Mouse (Mus musculus) forelimb bud, embryonic 11.5 days (tissue): ENCODE measurements at regions not wholly inside any gene's neighbourhood (a gene's known extent, or its start where the extent isn't known, plus 50 kb on each side); places are given as distances from the start of the nearest gene placed in this dataset.

ENCODE experiments used
- DNase-seq: peaks from one replicate; pipeline ENCODE4 v3.0.0-alpha.2; 2012; ENCODE audit warnings: low read depth, low spot score

- no peak for DNase-seq
These were observed 76.9 kb downstream of the Pxdc1 start for GRCm38 (mm10) chr13:34576392-34576791.

GRCm38 (mm10) chr13:34575997-34576314, 77.3 kb downstream of the Pxdc1 start:
- DNase-seq: no peak

GRCm38 (mm10) chr13:34575179-34575996, 77.9 kb downstream of the Pxdc1 start:
- no peak for DNase-seq

- no peak for DNase-seq
These were observed 84.0 kb downstream of the Pxdc1 start for GRCm38 (mm10) chr13:34569312-34569711.

- no peak for DNase-seq
These were observed 86.6 kb downstream of the Pxdc1 start for GRCm38 (mm10) chr13:34566687-34567086.

- no peak for DNase-seq
These were observed 103.0 kb downstream of the Pxdc1 start for GRCm38 (mm10) chr13:34550130-34550884.

GRCm38 (mm10) chr13:34540646-34541045, 112.6 kb downstream of the Pxdc1 start:
- DNase-seq: no peak

- no peak for DNase-seq
These were observed 119.4 kb downstream of the Pxdc1 start for GRCm38 (mm10) chr13:34533896-34534295.

GRCm38 (mm10) chr13:34511332-34511731, 142.0 kb downstream of the Pxdc1 start:
- no peak for DNase-seq

GRCm38 (mm10) chr13:34507224-34507623, 146.1 kb downstream of the Pxdc1 start:
- no peak for DNase-seq

GRCm38 (mm10) chr13:34505861-34506260, 147.4 kb downstream of the Pxdc1 start:
- DNase-seq: no peak

GRCm38 (mm10) chr13:34504879-34505278, 148.4 kb downstream of the Pxdc1 start:
- DNase-seq: no peak

GRCm38 (mm10) chr13:34498910-34499309, 153.9 kb upstream of the Slc22a23 start:
- no peak for DNase-seq

GRCm38 (mm10) chr13:34497667-34498066, 152.7 kb upstream of the Slc22a23 start:
- no peak for DNase-seq

GRCm38 (mm10) chr13:34484831-34485230, 139.8 kb upstream of the Slc22a23 start:
- DNase-seq: no peak

- no peak for DNase-seq
These were observed 136.5 kb upstream of the Slc22a23 start for GRCm38 (mm10) chr13:34481461-34481860.

GRCm38 (mm10) chr13:34470410-34470809, 125.4 kb upstream of the Slc22a23 start:
- no peak for DNase-seq

GRCm38 (mm10) chr13:34469568-34469967, 124.6 kb upstream of the Slc22a23 start:
- DNase-seq: no peak

- no peak for DNase-seq
These were observed 123.3 kb upstream of the Slc22a23 start for GRCm38 (mm10) chr13:34468132-34468748.

- peak; percentile 65 for DNase-seq
These were observed 121.0 kb upstream of the Slc22a23 start for GRCm38 (mm10) chr13:34465862-34466430.

- DNase-seq: no peak
These were observed 120.5 kb upstream of the Slc22a23 start for GRCm38 (mm10) chr13:34465456-34465855.

GRCm38 (mm10) chr13:34464221-34464620, 119.2 kb upstream of the Slc22a23 start:
- no peak for DNase-seq
